Mouse (Mus musculus) ES-Bruce4 (cell line): Measurements from ENCODE around the gene Anxa9.

Experiments
- CTCF ChIP-seq: IDR thresholded peaks from one replicate; pipeline ENCODE4 v1.8.1; 2011; ENCODE audit warnings: low read depth, low read length
- POLR2A ChIP-seq: IDR thresholded peaks from one replicate; pipeline ENCODE4 v1.8.1; 2011; ENCODE audit warnings: low read length; ENCODE audit not compliant: insufficient read depth

DNA sequence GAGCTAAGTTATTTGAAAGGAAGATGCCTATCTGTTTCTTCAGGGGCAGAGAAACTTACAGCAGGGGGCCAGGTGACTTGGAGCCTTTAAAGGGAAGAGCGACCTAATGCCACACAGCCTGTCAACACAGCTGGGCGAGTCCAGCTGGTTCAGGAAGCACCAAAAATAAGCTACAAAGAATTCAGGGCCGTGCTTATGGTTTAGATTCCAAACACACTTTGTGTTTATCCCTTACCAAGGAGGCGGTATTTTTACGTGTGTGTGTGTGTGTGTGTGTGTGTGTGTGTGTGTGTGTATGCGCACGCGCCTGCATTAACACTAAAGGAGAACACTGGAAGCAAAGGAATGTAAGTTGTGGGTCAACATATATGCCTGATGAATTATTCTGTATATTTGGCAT lies 26.2 kb downstream of the Anxa9 start:
- no peak for TF ChIP-seq CTCF
- no peak for TF ChIP-seq POLR2A
